Mouse (Mus musculus) erythroblast, embryonic 14.5 days (primary cell): Measurements from ENCODE around the gene Hoxa7.

Experiments used
- GATA1 ChIP-seq: IDR thresholded peaks from 2 replicates; pipeline ENCODE4 v1.6.1; 2012; ENCODE audit warnings: low read length, inconsistent platforms, mixed read lengths
- TAL1 ChIP-seq: IDR thresholded peaks from 3 replicates; pipeline ENCODE4 v1.6.1; 2012; ENCODE audit warnings: low read length, inconsistent platforms, mixed read lengths

DNA sequence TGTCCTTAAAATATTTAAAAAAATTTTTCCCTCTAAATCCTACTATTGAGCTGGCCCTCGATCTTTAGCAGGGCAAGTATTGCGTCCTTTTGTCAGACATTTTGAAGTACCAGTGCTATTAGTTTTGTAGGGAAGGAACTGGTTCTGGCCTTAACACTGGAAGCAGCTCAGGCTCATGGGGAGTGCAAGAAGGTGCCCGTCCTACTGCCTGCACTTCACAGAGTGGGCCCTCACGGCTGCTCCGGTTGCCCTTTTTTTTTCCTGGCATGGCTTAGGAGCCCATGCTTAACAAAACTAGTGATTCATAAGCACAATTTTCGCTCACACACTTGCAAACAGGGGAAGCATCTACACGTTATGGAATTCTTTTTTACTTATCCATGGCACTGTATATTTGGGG, 17.3 kb upstream of the Hoxa7 start:
- no peak for TF ChIP-seq GATA1
- TF ChIP-seq TAL1, result no peak
